Mouse (Mus musculus): ENCODE data around the gene Cox8b.

Cox8b gene

GRCm38 (mm10) chr7:140874224-140874623 is 26.0 kb downstream of the Cox8b start:
- in situ Hi-C loops (cut with MboI, MseI) = no loop called here

GRCm38 (mm10) chr7:140864761-140865160 is 35.5 kb downstream of the Cox8b start:
- in situ Hi-C loops (cut with MboI, MseI) = no loop called here

DNA sequence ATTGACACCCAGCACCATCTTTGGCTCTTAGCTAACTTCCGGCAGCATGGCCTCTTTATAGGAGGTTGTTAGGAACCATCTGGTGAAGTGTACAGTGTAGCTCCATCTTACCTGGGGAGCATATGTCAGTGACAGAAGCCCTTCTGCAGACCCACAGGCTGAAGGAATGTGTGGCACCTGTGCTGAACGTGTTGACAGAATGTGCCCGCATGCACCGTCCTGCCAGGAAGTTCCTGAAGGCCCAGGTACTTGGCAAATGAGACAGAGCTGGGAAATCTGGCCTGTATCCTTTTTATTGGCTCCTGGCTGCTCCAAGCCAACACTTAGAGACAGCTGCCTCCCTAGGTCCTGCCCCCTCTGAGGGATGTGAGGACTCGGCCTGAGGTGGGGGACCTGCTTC is 39.5 kb downstream of the Cox8b start:
- in situ Hi-C loops (cut with MboI, MseI) = no loop called here

- in situ Hi-C loops (cut with MboI, MseI) = no loop called here
These were observed 40.2 kb downstream of the Cox8b start for GRCm38 (mm10) chr7:140859997-140860396.

DNA sequence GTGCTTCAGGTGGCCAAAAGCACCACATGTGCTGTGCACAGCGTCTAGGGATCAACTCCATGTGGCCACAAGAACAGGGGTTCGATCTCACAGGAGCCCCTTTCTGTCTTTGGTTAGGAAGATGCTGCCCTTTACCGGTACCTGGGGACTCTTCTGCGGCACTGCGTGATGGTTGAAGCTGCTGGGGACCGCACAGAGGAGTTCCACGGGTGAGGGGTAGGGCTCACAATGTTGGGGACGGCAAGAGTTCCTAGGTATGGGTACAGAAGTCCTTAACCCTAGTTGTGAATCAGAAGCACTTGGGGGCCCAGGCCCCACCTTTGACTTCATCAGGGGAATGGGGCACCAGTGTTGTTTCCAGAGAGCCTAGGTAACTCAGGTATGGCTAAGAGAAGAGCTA is 41.5 kb downstream of the Cox8b start:
- in situ Hi-C loops (cut with MboI, MseI) = no loop called here

DNA sequence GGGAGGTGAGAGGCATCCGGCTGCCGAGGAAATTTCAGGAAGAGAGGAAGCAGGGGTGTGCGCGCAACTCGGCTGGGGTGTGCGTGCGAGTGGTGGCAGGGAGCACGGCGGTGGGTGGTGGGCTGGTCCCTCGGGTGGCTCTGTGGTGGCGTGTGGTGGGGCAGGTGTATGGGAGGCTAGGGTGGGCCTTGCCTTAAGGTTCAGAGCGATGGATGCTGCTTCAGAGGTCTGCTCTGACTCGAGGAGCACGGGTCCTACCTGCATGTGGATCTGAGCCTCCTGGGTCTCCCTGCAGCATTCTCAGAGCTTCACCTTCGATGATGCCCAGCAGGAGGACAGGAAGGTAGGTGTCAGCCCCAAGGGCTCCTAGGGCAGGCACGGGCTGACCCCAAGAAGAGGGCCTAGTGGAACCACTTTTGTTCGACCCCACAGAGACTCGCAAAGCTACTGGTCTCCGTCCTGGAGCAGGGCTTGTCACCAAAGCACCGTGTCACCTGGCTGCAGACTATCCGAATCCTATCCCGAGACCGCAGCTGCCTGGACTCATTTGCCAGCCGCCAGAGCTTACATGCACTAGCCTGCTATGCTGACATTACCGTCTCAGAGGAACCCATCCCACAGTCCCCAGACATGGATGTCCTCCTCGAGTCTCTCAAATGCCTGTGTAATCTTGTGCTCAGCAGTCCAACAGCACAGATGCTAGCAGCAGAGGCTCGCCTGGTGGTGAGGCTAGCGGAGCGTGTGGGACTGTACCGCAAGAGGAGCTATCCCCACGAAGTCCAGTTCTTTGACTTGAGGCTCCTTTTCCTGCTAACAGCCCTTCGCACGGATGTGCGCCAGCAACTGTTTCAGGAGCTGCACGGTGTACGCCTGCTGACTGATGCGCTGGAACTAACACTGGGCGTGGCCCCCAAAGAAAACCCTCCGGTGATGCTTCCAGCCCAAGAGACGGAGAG is 42.4 kb downstream of the Cox8b start, which contains the start of gene Bet1l:
Gene Bet1l, minus strand, starts transcription at position 28 of the 956 bp plus-strand sequence.
- in situ Hi-C loops (cut with MboI, MseI) = no loop called here

- in situ Hi-C loops (cut with MboI, MseI) = no loop called here
These were observed 43.3 kb downstream of the Cox8b start, which contains the start of gene Ric8a for GRCm38 (mm10) chr7:140856785-140857549. Ric8a (plus strand) TSS chr7:140856957.

DNA sequence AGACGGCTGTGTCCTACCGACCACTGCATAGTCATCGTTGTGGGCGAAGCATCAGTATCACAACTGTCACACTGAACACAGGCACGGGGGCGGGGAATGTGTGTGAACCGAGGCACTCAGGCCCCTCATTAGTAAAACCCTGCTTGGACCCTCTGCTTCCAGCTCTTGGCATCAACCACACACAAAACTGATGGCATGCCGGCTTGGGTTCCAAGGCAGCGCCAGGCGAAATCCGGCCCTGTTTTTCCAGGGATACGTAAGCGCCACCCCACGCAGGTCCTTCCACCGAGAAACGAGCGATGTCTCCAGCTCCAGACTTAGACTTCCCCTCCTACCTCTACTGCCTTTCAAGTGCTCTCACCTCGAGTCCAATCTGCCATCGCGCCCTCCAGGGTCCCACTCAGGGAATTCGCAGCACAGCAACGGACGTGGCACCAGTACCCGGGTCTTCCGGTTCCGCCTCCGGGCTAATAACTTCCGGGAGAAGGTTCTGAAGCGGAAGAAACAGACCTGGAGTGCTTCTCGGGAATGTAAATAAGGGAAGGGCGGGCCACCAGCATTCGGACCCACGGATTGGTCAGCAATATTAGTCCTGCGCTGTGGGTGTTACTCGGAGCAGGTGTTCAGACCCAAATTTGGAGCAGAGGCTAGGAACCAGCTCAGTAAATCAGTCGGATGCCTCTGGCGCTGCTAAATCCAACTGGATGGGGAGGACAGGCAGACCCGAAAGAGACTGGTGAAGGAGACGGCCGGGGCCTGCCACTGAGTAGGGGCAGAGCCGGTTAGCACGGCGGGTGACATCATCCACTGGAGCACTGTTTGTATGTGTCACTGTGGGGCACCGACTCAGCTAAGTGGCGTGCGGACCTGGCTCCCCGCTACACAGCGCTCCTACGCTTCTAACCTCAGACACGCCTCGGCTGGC is 44.1 kb downstream of the Cox8b start, which contains the start of gene Gm45785:
Gene Gm45785, minus strand, starts transcription at position 472 of the 925 bp plus-strand sequence.
- in situ Hi-C loops (cut with MboI, MseI) = no loop called here

DNA sequence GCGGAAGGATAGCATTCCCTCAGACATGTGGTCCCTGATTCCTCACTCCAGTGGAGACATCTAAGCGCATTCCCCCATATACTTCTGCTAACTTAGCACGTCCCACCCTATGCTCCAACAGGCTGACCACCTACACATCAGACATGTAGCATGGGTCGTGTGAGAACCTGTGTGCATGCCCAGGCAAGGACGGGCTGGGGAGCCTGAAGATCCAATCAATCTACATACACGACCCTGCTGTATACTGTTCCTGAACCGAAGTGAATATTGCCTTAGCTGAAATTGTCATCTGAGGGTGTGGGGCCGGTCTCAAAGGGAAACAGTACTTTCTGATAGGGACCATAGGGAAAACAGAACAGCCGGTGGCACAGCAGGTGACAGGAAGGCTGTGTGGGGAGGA is 45.1 kb downstream of the Cox8b start:
- in situ Hi-C loops (cut with MboI, MseI) = no loop called here

DNA sequence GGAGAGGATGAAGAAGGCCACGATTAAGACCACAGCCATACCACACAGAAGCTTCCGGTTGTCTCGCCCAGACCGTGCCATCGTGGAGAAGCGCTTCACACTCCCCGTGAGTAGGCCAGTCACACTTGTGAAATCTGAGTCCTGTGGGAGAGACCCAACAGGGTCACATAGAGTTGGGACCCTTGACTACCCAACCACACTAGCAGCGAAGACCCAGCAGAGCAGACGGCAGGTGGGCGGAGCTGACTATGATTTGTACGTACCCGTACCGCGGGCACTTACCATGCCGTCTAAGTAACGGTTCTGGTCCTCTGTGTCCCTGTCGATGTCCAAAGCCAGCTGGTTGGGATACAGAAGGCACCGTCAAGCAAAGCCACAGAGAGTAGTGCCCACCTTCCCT is 45.8 kb downstream of the Cox8b start:
- in situ Hi-C loops (cut with MboI, MseI) = no loop called here

GRCm38 (mm10) chr7:140853386-140853785 is 46.9 kb downstream of the Cox8b start:
- in situ Hi-C loops (cut with MboI, MseI) = no loop called here

DNA sequence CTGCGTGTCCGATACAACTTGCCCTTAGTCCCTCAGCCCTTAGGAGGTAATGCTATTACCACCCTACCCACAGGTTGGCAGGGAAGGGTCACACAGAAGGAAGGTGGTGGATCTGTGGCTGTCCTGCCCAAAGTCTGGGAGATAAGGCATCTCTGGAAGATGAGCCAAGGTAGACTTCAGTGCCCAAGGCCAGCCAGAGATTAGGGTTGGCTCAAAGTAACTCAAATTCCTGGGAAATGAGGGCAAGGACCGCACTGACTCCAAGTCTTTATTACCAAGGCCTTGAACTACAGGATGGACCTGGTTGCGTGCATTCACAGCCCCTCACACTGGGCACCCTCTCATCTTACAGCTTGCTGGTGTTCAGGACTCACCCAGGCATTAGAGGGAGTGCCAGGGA is 48.3 kb downstream of the Cox8b start:
- in situ Hi-C loops (cut with MboI, MseI) = no loop called here
